8 mouse cellular contexts compared by ENCODE assay signal in the genomic region with DNA sequence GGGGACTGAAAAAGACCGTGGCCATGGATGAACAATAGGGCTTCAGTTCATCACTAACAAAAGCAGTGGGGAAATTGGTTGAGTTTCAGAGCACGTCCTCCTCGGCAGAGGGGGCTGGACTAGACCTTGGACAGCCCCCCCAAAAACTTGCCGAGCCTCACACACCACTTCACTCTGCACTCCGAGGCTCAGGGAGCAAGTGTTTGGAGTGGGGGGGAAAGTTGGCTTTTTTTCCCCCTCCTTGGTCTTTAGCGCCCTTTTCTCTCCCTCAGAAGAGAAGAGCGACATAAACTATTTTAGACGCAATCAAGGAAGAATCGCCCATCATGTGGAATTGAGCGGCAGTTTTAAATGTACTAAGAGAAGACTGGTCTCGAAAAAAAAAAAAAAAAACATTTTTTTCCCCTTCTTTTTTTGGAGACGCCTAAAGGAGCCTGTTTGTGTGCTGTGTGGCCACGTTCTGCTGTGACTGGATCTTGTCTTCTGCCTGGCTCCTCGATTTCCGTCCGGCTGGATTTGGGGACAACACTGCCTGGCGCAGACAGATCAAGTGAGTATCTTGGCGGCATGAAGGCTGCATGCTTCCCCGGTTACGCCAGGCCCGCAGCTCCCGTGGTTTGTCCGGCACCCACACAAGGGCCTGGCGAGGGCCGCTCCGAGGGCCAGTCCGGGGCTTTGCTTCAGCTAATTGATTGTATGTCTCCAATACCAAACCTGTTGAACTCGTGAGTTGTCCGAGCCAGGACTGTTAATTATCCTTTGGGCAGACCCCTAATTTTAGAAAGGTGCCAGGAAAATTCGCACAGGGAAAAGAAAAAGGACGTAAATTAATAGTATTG.
DNase-seq lines count a peak whose midpoint lies in the region; ATAC-seq and TF ChIP-seq lines count a peak whose summit lies in the region.

No protein-coding gene starts in this region.

- H3K9me3 ChIP-seq in embryonic facial prominence, embryonic 12.5 days: no peaks in the 10 kb centered on the region

- H3ac ChIP-seq in myocyte (ENCODE audit: control insufficient read depth, insufficient read length): no peak overlapping the region

- no peak for TF ChIP-seq POLR2A in myocyte (IDR thresholded peaks at IDR 0.05; ENCODE audit: insufficient read length, low read depth)

- H3K4me2 ChIP-seq in embryonic facial prominence, embryonic 12.5 days (replicated peaks): peak overlapping the region; percentile 24
- peak overlapping the region; percentile 75 for H3K4me2 ChIP-seq in myocyte (ENCODE audit: low read depth)

- H3K36me3 ChIP-seq in embryonic facial prominence, embryonic 12.5 days: no peaks in the 10 kb centered on the region
- no peaks in the 10 kb centered on the region for H3K36me3 ChIP-seq in myocyte (ENCODE audit: control insufficient read depth, insufficient read depth)

- under 1% methylated on average over 31 of the region's 31 CpGs for WGBS in embryonic facial prominence, embryonic 12.5 days

- peak; percentile 73 for DNase-seq in heart, adult 11 months
- DNase-seq in heart, postnatal 4 days: no peak
- peak; percentile 31 for DNase-seq in MN1 (ENCODE audit: low spot score)
- DNase-seq in kidney, postnatal 4 days: peak; percentile 51 to 66
- no peak for DNase-seq in adrenal gland, adult 2 months
- DNase-seq in spleen, postnatal 36 days (ENCODE audit: low spot score in 2 of 2): no peak

- H3K27ac ChIP-seq in embryonic facial prominence, embryonic 12.5 days: peak overlapping the region; percentile 64

- 0 out of 2 replicates have a peak overlapping the region, but pooled peaks have one; percentile 17 for H3K9ac ChIP-seq in embryonic facial prominence, embryonic 12.5 days

- no peaks in the 10 kb centered on the region for H3K4me1 ChIP-seq in embryonic facial prominence, embryonic 12.5 days

- no peak for ATAC-seq in embryonic facial prominence, embryonic 12.5 days (ENCODE audit: insufficient number of reproducible peaks, insufficient read depth, low FRiP score, low TSS enrichment)

- peaks cover 46% of the 10 kb centered on the region for H3K27me3 ChIP-seq in embryonic facial prominence, embryonic 12.5 days
- no peaks in the 10 kb centered on the region for H3K27me3 ChIP-seq in myocyte (ENCODE audit: control insufficient read depth, insufficient read depth, insufficient read length)

- H3K79me2 ChIP-seq in myocyte (ENCODE audit: control insufficient read depth, insufficient read depth): no peaks in the 10 kb centered on the region

- H3K4me3 ChIP-seq in embryonic facial prominence, embryonic 12.5 days: peak overlapping the region; percentile 33
- H3K4me3 ChIP-seq in myocyte: peak overlapping the region; percentile 19

TF ChIP-seq in myocyte, 11 proteins besides CTCF, POLR2A, EP300 and RAD21:
- no peak for TF ChIP-seq MYOD1 (IDR thresholded peaks at IDR 0.05; ENCODE audit: control insufficient read depth in 1 of 3, insufficient read length in 2 of 3, low read depth in 2 of 3)
- no peak for TF ChIP-seq MAX (IDR thresholded peaks at IDR 0.05; ENCODE audit: low read depth)
- no peak for TF ChIP-seq POLR2AphosphoS2 (IDR thresholded peaks at IDR 0.05; ENCODE audit: insufficient read length, low read depth)
- no peak for TF ChIP-seq USF1 (IDR thresholded peaks at IDR 0.05; ENCODE audit: low read depth)
- no peak for TF ChIP-seq E2F4 (IDR thresholded peaks at IDR 0.05; ENCODE audit: insufficient read depth)
- no peak for TF ChIP-seq TCF3 (IDR thresholded peaks at IDR 0.05; ENCODE audit: insufficient read length, low read depth)
- TF ChIP-seq SRF (IDR thresholded peaks at IDR 0.05; ENCODE audit: control insufficient read depth, insufficient read length, low read depth): no peak
- no peak for TF ChIP-seq MYOG (IDR thresholded peaks at IDR 0.05; ENCODE audit: control insufficient read depth in 1 of 3, insufficient read depth in 1 of 3, insufficient read length in 2 of 3, low read depth in 2 of 3)
- no peak for TF ChIP-seq CEBPB (IDR thresholded peaks at IDR 0.05; ENCODE audit: insufficient read depth, poor library complexity, severe bottlenecking)
- TF ChIP-seq TCF12 (IDR thresholded peaks at IDR 0.05; ENCODE audit: insufficient read depth, poor library complexity, severe bottlenecking): no peak
- TF ChIP-seq REST (IDR thresholded peaks at IDR 0.05; ENCODE audit: insufficient read depth, insufficient read length): no peak

Comparison
In these comparisons a context has a peak if more than half of its experiments do, and no peak if none do; other contexts are left out.
1. DNase-seq: peak in heart, adult 11 months (single experiment), MN1 (single experiment) and kidney, postnatal 4 days (2 of 2); none in heart, postnatal 4 days (single experiment), adrenal gland, adult 2 months (single experiment) and spleen, postnatal 36 days (0 of 2).